Mouse (Mus musculus) lung, embryonic 16.5 days (tissue): ENCODE results near the gene Tacc3. TPM values are rescaled to one million over a fixed set of nuclear protein-coding genes. Genes with fewer than 3 reads are reported as not detected.

Experiments used
- ATAC-seq: fragments of 200-750 bp; cut with Nextera tagmentation; 2 replicates; pipeline ENCODE4 v1.8.0; 2017; ENCODE audit warnings: low read depth, mild to moderate bottlenecking, moderate library complexity
- H3K27ac ChIP-seq: fragments of 300-500 bp; sonication (generic); 2 replicates; pipeline ENCODE4 v1.5.1; 2014; ENCODE audit warnings: mild to moderate bottlenecking, control low read depth, low read length
- H3K27me3 ChIP-seq: fragments of 300-500 bp; sonication (generic); 2 replicates; pipeline ENCODE4 v1.6.1; 2014; ENCODE audit warnings: low read depth, low read length, mixed read lengths; ENCODE audit not compliant: control insufficient read depth, insufficient read depth
- H3K36me3 ChIP-seq: fragments of 300-500 bp; sonication (generic); 2 replicates; pipeline ENCODE4 v1.6.1; 2014; ENCODE audit warnings: low read length; ENCODE audit not compliant: control insufficient read depth, insufficient read depth
- H3K4me1 ChIP-seq: fragments of 300-500 bp; sonication (generic); replicated peaks from 2 replicates; pipeline ENCODE4 v1.6.1; 2014; ENCODE audit warnings: low read length, mixed read lengths; ENCODE audit not compliant: control insufficient read depth, insufficient read depth
- H3K4me2 ChIP-seq: fragments of 300-500 bp; sonication (generic); 2 replicates; pipeline ENCODE4 v1.6.1; 2014; ENCODE audit warnings: low read depth, low read length, control low read depth
- H3K4me3 ChIP-seq: fragments of 300-500 bp; sonication (generic); 2 replicates; pipeline ENCODE4 v1.5.1; 2014; ENCODE audit warnings: mild to moderate bottlenecking, low read length, control low read depth
- H3K9ac ChIP-seq: fragments of 300-500 bp; sonication (generic); 2 replicates; pipeline ENCODE4 v1.6.1; 2014; ENCODE audit warnings: low read length, control low read depth
- H3K9me3 ChIP-seq: fragments of 300-500 bp; sonication (generic); 2 replicates; pipeline ENCODE4 v1.6.1; 2016; ENCODE audit warnings: low read length; ENCODE audit not compliant: control insufficient read depth
- WGBS: fragments of 180-500 bp; shearing (Covaris S2); extraction: QIAGEN DNeasy Blood & Tissue Kit; methylation state at CpG from one replicate; pipeline ENCODE4 v1.1.7; 2014; 5-methylcytosine and 5-hydroxymethylcytosine counted together
- polyA plus RNA-seq: library from polyadenylated mRNA; unstranded; fragments of >200 nt; fragmentation: Nextera tagmentation; extraction: Ambion mirVana; gene quantifications from 2 replicates; pipeline ENCODE4 v1.2.1, GENCODE M21; 2015

Gene Tacc3
- polyA plus RNA-seq, 1 experiment from 2014 or later, result 214 TPM

DNA sequence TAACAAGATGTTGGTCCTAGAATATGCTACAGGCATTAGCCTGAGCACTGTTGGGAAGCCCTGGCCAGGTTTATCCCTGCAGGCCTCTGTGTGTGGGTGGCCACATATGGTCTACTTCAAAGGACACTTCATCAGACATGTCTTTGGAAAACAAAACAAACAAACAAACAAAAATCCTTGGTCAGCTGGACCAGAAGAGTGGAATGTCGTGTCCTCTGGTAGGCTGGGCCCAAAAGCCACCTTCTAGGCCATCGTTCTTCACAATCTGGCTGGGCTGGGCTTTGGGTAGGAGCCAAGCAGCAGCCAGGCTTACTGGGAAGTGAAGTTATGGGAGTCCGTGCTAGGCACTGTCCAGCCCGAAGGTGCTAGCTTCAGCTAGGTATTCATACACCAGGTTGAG is 49.2 kb downstream of the Tacc3 start:
- Histone ChIP-seq H3K36me3 (no peaks in the 10 kb centered on the region), H3K4me1 (peaks cover 42% of the 10 kb centered on the region), H3K27ac (peak overlapping the region; percentile 79), H3K9ac (no peak overlapping the region), H3K4me3 (no peak overlapping the region), H3K9me3 (no peaks in the 10 kb centered on the region), H3K4me2 (no peak overlapping the region), H3K27me3 (no peaks in the 10 kb centered on the region)
- 20% methylated on average over 4 of the region's 4 CpGs for WGBS
- ATAC-seq, result peak; percentile 56

DNA sequence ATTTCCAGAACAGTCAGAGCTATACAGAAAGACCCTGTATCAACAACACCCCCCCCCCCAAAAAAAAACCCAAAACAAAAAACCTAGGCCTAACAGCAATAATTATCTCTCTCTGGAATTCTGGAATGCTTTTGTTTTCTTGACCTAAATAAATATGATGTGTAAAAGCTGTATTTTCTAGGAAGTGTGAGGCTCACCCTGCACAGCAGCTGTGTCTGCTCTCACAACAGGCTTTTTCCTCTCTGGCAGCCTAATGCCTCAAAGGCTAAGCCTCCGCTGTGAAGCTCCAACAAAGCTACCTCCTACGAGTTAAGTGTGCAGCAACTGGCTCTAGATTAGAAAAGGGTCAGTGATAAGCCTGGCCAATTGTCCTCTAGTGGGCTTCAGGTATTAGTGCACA is 51.1 kb downstream of the Tacc3 start:
- 18% methylated on average over 2 of the region's 2 CpGs for WGBS
- peak overlapping the region; percentile 74 for H3K27ac ChIP-seq

GRCm38 (mm10) chr5:33712550-33712949 is 54.6 kb downstream of the Tacc3 start:
- no peak overlapping the region for H3K4me3 ChIP-seq
- no peaks in the 10 kb centered on the region for H3K27me3 ChIP-seq
- no peak overlapping the region for H3K4me2 ChIP-seq
- WGBS, result 50% methylated on average over 2 of the region's 2 CpGs
- no peaks in the 10 kb centered on the region for H3K9me3 ChIP-seq
- H3K36me3 ChIP-seq, result no peaks in the 10 kb centered on the region
- H3K9ac ChIP-seq, result no peak overlapping the region
- peaks cover 11% of the 10 kb centered on the region for H3K4me1 ChIP-seq
- H3K27ac ChIP-seq, result no peak overlapping the region
- ATAC-seq, result peak; percentile 16; the same call in 1 of the 2 replicates

More for the DNA sequence above, 51.1 kb downstream of the Tacc3 start:
- ATAC-seq, result peak; percentile 62
- no peak overlapping the region for H3K4me2 ChIP-seq
- H3K4me3 ChIP-seq, result no peak overlapping the region
- H3K27me3 ChIP-seq, result no peaks in the 10 kb centered on the region
- no peaks in the 10 kb centered on the region for H3K36me3 ChIP-seq
- H3K4me1 ChIP-seq, result peaks cover 36% of the 10 kb centered on the region
- no peak overlapping the region for H3K9ac ChIP-seq
- no peaks in the 10 kb centered on the region for H3K9me3 ChIP-seq

DNA sequence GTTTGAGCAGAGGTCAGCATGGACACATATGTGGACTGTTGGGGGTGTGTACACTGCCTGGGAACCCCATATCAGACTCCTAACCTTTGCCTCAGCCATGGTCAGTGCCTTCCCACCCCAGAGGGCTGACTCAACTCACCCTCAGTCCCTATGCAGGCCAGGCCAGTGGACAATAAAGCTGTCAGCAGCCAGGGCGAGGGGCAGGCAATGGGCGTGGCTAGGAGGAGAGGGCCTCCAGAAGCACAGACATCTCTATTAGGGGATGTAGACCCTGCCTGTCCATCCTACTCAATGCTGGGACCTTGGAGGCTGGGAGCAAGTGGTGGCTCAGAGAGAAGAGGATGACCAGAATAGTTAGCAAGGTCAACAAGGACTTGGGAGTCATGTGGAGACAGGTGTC is 57.3 kb downstream of the Tacc3 start:
- no peak overlapping the region for H3K4me2 ChIP-seq
- no peak overlapping the region for H3K4me3 ChIP-seq
- no peaks in the 10 kb centered on the region for H3K36me3 ChIP-seq
- H3K9me3 ChIP-seq, result no peaks in the 10 kb centered on the region
- no peak for ATAC-seq
- H3K27ac ChIP-seq, result no peak overlapping the region
- 64% methylated on average over 2 of the region's 2 CpGs for WGBS
- peaks cover 4% of the 10 kb centered on the region for H3K4me1 ChIP-seq
- no peak overlapping the region for H3K9ac ChIP-seq
- no peaks in the 10 kb centered on the region; the same call in 1 of the 2 replicates for H3K27me3 ChIP-seq

GRCm38 (mm10) chr5:33716467-33716866 is 58.5 kb downstream of the Tacc3 start:
- Histone ChIP-seq H3K9ac (no peak overlapping the region), H3K4me2 (no peak overlapping the region), H3K27me3 (no peaks in the 10 kb centered on the region; the same call in 1 of the 2 replicates), H3K36me3 (no peaks in the 10 kb centered on the region), H3K4me1 (peaks cover 15% of the 10 kb centered on the region), H3K4me3 (no peak overlapping the region), H3K9me3 (no peaks in the 10 kb centered on the region), H3K27ac (peak overlapping the region; percentile 71)
- WGBS, result 76% methylated on average over 6 of the region's 6 CpGs
- peak; percentile 45 for ATAC-seq

DNA sequence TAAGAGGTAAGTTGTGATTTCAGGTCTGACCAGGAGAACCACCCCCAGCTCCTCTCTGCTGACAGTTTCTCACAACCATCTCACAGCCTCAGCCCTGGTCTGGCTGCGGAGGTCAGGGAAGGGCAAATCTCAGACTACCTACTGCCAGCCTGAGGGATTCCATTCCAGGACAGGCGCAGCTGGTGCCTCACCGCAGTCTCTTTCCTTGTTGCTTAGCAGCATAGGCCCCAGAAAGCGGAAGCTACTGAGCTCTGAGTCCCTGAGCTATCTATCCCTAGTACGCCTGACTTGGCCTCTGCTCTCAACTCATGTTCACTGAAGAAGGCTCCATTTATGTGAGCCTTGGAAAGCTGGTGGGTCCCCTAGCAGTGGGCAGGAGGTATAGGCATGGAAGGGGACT is 60.5 kb downstream of the Tacc3 start:
- WGBS, result 67% methylated on average over 5 of the region's 5 CpGs
- no peaks in the 10 kb centered on the region for H3K36me3 ChIP-seq
- ATAC-seq, result no peak
- no peak overlapping the region for H3K4me2 ChIP-seq
- no peak overlapping the region for H3K4me3 ChIP-seq
- no peaks in the 10 kb centered on the region; the same call in 1 of the 2 replicates for H3K27me3 ChIP-seq
- H3K27ac ChIP-seq, result no peak overlapping the region
- H3K9me3 ChIP-seq, result no peaks in the 10 kb centered on the region
- H3K9ac ChIP-seq, result no peak overlapping the region
- H3K4me1 ChIP-seq, result peaks cover 15% of the 10 kb centered on the region

DNA sequence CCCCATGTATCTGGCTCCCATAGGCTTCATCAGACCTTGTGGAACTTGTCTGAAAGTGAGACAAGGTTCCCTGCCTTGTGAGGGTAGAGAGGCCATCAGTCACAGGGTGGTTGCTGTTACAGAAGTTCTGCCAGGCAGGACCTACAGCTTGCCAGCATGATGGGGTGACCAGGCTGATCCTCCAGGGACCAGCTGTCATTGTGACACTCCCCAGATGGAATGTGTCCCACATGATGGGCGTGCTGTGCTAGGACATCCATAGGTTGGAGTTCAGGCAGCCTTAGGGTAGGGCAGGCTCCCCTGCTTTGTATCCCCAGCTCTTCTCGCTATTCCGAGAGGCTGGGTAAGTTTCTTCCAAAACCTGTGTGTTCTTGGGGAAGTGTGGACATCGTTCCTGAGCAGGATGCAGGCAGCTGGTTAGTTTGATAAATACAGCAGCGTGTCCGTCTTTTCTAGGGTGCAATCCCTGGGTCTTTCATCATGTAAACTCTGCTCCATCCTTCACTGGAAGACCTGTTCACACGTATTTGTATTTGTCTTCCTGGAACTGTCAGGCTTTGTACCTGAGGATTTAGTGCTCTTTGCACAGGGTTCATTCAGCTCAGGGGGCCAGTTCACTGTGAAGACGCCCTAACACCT is 63.0 kb downstream of the Tacc3 start:
- H3K4me1 ChIP-seq, result peaks cover 36% of the 10 kb centered on the region
- H3K27me3 ChIP-seq, result no peaks in the 10 kb centered on the region; the same call in 1 of the 2 replicates
- no peak for ATAC-seq
- peak overlapping the region; percentile 93 for H3K9ac ChIP-seq
- no peaks in the 10 kb centered on the region for H3K9me3 ChIP-seq
- 0 out of 2 replicates have a peak, but pooled peaks cover 2% of the 10 kb centered on the region for H3K36me3 ChIP-seq
- H3K27ac ChIP-seq, result peak overlapping the region; percentile 41
- WGBS, result 12% methylated on average over 8 of the region's 8 CpGs
- H3K4me2 ChIP-seq, result peak overlapping the region; percentile 77
- peak overlapping the region; percentile 84 for H3K4me3 ChIP-seq

DNA sequence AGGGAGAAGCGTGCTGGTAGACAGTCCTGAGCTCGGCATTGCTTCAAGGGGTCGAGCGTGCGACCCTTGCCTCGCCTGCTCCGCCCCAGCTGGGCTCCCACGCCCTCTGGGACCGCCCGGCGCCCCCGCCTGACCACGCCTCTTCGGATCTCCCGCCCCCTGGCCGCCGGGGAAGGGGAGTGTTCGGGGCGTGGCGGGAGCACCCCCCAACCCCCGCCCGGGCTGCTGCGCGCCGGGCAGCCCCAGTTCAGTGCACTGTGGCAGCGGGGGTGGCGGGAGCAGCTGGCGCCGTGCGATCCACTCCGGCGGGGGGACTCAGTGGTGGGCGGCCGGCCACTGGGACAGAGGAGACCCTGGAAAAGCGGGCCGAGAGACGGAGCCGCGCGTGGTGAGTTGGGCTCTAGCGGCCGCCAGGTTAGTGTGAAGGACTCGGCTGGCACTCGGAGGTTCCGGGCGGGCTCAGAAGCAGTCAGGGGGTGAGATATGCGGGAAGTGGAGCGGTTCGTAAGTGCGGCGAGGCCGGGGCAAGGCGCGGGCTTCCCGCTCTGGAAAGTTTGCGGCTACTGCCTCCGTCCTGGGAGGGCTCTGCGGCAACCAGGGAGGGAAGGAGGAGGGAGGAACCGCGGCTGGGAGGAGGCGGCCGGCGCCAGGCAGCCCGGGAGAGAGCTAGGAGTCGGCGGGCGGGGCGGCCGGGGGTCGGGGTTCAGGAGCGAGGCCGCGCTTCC is 63.8 kb downstream of the Tacc3 start, which contains the start of gene Fgfr3:
TSS of gene Fgfr3 (plus strand) at position 134 of the 725 bp plus-strand sequence.
- ATAC-seq, result peak; percentile 92
- Histone ChIP-seq H3K4me3 (peak within 1 kb of the TSS; percentile 84), H3K9ac (peak within 1 kb of the TSS; percentile 93), H3K27me3 (no peaks in the 10 kb centered on the region; the same call in 1 of the 2 replicates), H3K27ac (peak within 1 kb of the TSS; percentile 86), H3K9me3 (no peaks in the 10 kb centered on the region), H3K36me3 (0 out of 2 replicates have a peak, but pooled peaks cover 2% of the 10 kb centered on the region), H3K4me2 (peak within 1 kb of the TSS; percentile 77), H3K4me1 (peaks cover 36% of the 10 kb centered on the region)
- under 1% methylated on average over 56 of the region's 73 CpGs for WGBS

DNA sequence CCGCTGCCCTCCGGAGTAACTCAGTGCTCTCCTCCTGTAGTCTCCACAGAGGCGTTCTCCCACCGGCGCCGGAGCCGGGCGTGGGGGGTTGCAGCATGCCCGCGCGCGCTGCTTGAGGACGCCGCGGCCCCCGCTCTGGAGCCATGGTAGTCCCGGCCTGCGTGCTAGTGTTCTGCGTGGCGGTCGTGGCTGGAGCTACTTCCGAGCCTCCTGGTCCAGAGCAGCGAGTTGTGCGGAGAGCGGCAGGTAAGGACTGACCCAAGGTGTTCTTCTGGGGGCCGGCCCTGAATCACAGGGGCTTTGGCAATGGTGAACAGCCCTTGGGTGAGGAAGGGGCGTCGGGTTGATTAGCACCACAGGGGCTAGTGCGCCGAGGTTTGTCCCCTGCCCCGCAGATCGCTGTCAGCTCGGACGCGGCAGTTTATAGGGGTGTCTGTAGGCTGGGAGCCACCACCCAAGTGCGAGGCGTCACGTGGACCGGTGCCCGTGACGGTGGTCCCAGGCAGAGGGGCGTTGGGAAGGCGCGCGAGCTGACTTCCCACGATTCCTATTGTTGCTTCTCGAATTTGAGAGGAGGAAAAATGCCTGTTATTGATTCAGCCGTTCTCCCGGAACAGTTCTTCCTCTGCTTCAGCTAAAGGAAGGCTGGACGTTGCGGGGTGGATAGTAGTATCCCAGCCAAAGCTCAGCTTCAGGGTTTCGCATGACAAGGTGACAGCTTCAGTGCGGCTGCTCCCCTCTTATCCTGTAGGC is 64.5 kb downstream of the Tacc3 start:
- Histone ChIP-seq H3K36me3 (peaks cover 3% of the 10 kb centered on the region), H3K9ac (peak overlapping the region; percentile 93), H3K4me3 (peak overlapping the region; percentile 84), H3K27ac (peak overlapping the region; percentile 86), H3K4me2 (peak overlapping the region; percentile 77), H3K9me3 (no peaks in the 10 kb centered on the region), H3K4me1 (peaks cover 35% of the 10 kb centered on the region), H3K27me3 (no peaks in the 10 kb centered on the region; the same call in 1 of the 2 replicates)
- under 1% methylated on average over 53 of the region's 53 CpGs for WGBS
- no peak for ATAC-seq
